Mouse (Mus musculus) pancreas, adult 10 weeks (tissue): ENCODE measurements around the gene Trip6. TPM values are rescaled to one million over a fixed set of nuclear protein-coding genes. Genes with fewer than 3 reads are reported as not detected.

Experiments used
- polyA plus RNA-seq: library from polyadenylated mRNA; stranded (reverse); fragments of 350-450 nt; fragmentation: Illumina TruSeq; extraction: RNeasy Lipid Tissue Mini Kit (QIAGEN cat#74804); gene quantifications from one replicate; pipeline ENCODE4 v1.2.3, GENCODE M21; 2015; ENCODE audit warnings: low read depth, low replicate concordance; ENCODE audit not compliant: insufficient read depth

Trip6 gene
- 8.1 TPM for polyA plus RNA-seq

GRCm38 (mm10) chr5:137314193-137315083, at the start of gene Trip6:
Gene Trip6 (minus strand): TSS chr5:137314404.

GRCm38 (mm10) chr5:137349384-137350204, 35.4 kb upstream of the Trip6 start, which contains the start of gene Ephb4:
Gene Ephb4 (plus strand): TSS chr5:137350109.

DNA sequence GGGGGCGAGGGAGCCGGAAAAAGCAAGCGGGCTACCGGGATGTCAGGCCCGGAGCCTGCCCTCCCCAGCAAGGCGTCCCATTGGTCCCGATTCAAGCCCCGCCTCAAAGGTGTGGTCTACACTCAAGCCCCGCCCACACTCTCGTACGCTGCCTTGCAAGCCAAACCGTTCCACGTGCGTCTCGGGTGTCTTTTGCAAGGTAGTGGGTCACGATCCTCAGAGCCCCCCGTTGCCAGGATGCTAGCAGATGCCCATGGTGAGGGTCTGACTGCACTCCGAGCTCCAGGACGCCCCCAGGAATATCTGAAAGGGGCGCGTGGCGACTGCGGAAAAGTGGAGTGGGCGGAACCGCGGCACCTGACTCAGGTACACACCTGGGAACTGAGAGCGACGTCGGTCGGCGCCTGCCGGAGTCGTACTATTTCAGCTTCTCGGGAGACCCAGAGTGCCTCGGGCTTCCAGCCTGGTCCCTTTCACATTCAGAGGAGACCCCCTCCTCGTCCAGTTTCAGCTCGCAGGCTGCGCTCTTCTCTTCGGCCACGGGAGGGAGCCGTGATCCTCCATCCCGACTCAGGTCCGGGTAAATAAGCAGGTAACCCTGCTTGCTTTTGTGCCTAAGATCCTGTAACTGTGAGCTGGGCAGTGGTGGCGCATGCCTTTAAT, 19.4 kb upstream of the Trip6 start, which contains the start of gene Slc12a9:
Gene Slc12a9, minus strand, starts transcription at position 86 of the 663 bp plus-strand sequence.

DNA sequence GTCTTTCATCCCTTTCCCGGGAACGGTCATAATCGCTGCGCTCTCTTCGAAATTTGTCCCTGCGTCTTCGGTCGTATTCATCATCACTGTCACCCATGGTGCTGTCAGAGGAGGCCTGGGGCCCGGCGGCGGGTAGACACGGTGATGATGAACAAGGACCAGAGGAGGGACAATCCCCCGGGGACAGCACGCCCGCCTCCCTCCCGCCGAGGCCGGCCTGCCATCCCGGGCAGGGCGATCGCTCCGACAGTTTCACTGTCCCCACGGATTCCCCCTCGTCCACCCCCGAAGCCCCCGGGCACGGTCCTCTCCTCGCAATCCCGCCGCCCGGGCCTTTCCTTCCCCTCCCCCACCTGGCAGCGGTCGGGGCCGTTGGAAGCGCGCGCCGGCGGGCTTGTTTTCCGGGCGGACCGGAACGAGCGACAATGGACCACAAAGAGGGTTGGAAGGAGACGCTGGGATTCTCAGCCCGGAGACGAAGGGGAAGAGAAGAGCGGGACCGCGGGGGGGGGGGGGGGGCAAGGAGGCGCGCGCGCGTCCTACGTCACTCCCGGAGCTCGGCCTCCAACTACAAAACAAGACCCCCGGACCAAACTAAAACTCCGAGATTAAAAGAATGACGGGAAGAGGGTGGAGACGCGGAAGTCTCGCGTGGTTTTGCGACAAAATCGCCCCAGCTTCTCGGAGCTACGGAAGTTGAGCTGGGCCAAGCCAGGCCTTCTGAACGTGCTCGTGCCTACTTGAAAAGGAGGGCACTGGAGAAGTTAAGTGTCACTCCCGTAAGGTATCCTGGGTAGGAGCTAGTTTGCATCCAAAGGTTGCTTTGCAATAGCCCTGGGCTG, 6.9 kb downstream of the Trip6 start, which contains the start of gene Srrt:
Gene Srrt, minus strand, starts transcription at position 604 of the 842 bp plus-strand sequence.

DNA sequence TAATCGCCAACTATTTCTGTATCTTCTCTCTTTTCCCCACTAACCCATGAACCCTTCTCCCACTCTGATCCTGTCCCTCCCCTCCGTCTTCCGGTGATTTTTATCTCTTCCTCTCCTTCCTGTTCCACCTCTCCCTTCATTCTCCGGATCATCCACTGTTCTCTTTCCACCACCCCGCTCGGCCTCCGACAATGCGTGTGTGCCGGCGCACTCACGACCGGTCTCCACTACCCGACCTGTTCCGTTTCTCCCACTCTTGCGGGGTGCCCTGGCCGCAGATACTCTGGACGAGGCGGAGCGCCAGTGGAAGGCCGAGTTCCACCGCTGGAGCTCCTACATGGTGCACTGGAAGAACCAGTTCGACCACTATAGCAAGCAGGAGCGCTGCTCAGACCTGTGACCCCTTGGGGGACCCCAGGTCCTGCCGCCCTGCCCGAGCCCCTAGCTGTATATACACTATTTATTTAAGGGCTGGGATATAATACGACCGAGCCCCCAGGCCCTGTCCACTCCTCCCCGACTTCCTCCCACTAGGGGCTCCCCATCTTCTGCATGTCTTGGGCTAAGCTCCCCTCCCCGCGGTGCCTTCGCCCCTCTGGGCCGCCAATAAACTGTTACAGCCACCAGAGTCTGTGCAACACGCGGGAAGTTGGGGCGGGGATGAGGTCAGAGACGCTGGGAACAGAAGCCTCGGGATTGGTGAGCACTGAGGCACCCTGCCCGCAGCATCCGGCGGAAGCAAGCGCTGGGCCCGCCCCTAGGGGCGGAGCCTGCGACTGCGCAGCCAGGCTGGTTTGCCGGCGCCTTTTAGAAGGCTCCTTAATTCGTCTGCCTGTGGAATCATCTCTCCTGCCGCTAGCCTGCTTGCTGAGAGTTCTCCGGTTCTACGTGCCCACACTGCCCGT, 20.1 kb downstream of the Trip6 start, which contains the start of gene Ufsp1:
Gene Ufsp1, plus strand, starts transcription at position 791 of the 905 bp plus-strand sequence.

DNA sequence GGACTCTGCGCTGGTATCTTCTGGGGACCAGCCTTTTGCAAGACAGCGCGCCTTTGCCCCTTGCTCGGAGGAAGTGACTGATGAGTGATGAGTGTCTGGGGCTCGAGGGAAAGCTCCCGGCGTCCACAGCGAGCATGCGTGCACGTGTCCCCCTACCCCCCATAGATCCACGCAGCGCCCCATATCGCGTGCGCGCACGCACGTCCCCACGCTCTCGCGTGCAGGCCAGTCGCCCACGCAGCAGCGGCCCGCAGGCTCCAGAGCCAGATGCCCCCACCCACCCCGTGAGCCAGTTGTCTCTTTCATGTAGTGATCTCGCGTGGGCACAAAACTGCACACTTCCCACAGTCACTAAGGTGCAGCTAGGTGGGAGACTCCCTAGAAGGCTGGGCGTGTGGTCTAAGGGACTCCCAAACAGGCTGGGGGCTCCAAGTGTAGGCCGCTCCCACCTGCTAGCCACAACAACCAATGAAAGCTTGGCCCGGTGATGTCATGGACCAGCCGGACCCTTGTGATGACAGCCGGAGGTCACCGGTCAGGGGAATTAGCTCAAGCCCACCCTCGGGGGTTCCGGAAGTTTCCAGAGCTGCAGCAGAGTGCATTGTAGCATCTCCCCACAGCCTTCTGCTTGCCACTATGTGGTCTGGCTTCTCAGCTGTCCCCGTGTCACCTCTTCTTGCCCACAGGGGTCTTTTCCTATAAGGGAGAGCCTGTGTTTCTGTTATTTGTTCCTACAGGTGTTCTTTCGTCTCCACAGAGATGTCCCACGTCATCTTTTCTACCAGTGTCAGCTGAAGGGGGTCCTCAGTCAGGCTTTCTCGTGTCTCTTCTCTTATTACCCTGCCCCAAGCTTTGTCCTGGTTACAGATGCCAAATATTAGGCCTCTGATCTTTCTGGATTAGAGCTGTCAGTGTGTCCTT, 26.9 kb downstream of the Trip6 start, which contains the start of gene Ache:
Gene Ache, plus strand, starts transcription at position 488 of the 921 bp plus-strand sequence.

Other genes with a start within 250 kb of the Trip6 start
- 2.3 TPM for gene Serpine1, start 242.1 kb downstream of the Trip6 start, polyA plus RNA-seq
- gene Trim56, start 198.2 kb downstream of the Trip6 start, polyA plus RNA-seq = 5.6 TPM
- gene Muc3, start 165.1 kb downstream of the Trip6 start, polyA plus RNA-seq = not detected
- not detected for gene Muc3a, start 102.0 kb downstream of the Trip6 start, polyA plus RNA-seq
- 3.5 TPM for gene Ache, start 26.9 kb downstream of the Trip6 start, polyA plus RNA-seq
- gene Ufsp1, start 19.8 kb downstream of the Trip6 start, polyA plus RNA-seq = 2.3 TPM
- 77.8 TPM for gene Srrt, start 6.7 kb downstream of the Trip6 start, polyA plus RNA-seq
- gene Slc12a9, start 19.2 kb upstream of the Trip6 start, polyA plus RNA-seq = 8.2 TPM
- gene Ephb4, start 35.7 kb upstream of the Trip6 start, polyA plus RNA-seq = 15.6 TPM
- 0.06 TPM for gene Zan, start 162.7 kb upstream of the Trip6 start, polyA plus RNA-seq
- gene Pop7, start 188.1 kb upstream of the Trip6 start, polyA plus RNA-seq = 3.0 TPM
- 8.7 TPM for gene Gigyf1, start 204.1 kb upstream of the Trip6 start, polyA plus RNA-seq
- not detected for gene Epo, start 218.8 kb upstream of the Trip6 start, polyA plus RNA-seq
- 138 TPM for gene Gnb2, start 219.1 kb upstream of the Trip6 start, polyA plus RNA-seq
- 3.0 TPM for gene Actl6b, start 239.1 kb upstream of the Trip6 start, polyA plus RNA-seq